Mouse (Mus musculus) cerebellum, adult (tissue): Measurements from ENCODE around the gene Lrrc36.

Experiments
- ATAC-seq: cut with Nextera tagmentation; 2 replicates; pipeline ENCODE4 v1.9.2; 2017; ENCODE audit warnings: mild to moderate bottlenecking, moderate library complexity, mixed read lengths; ENCODE audit not compliant: insufficient number of reproducible peaks, low FRiP score, low TSS enrichment

The Lrrc36 gene

DNA sequence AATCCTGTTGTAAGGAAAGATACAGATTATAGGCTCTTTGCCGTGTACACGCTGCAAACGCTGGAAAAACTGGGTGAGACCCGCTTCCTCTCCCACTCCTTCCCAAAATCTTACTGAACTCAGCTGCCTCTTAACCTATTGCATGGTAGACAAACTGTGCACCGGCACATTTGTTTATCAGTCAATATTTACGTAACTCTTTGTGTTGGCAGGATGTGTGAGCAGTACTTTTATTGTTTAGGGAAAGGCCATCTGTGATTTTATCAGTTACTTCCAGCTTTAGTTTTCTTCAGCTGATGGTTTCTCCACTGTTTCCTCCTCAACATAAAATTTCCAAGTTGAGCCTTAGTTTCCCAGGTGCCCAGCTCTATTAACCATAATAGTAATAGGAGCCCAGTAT lies 13.5 kb downstream of the Lrrc36 start:
- ATAC-seq, result no peak

DNA sequence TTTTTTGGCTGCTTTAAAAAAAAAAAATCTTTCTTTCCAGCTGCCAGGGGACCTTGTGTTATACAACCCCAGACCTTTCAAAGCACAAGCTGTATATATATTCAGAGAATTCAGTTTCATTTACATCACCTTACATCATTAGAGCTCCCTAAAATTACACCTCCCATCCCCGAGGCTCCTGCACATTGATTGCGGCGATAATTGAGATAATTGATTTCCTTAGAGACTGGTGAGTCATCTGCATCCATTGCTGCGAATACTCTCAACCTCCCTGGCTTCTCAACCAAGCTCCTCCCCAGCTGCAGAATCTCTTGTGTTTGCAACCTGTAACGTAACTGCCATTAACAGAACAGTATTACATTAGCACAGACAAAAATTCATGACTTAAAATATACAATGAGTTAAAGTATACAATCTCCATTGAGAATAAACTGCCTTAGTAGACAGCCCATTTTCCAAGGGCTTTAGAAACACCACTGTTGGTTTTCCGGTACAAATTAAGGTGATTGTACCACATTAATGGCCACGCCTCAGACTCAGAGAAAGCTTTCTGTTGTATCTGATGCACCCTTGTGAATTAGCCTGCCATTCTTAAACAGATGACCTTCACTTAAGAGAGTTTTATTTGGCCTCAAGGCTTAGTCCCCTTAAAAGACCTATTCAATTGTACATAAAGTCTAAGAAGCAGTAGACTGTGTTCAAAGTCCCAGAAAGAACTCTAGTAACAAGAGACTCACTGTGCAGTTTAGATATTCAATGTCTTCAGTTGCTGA lies 18.6 kb downstream of the Lrrc36 start:
- no peak for ATAC-seq

DNA sequence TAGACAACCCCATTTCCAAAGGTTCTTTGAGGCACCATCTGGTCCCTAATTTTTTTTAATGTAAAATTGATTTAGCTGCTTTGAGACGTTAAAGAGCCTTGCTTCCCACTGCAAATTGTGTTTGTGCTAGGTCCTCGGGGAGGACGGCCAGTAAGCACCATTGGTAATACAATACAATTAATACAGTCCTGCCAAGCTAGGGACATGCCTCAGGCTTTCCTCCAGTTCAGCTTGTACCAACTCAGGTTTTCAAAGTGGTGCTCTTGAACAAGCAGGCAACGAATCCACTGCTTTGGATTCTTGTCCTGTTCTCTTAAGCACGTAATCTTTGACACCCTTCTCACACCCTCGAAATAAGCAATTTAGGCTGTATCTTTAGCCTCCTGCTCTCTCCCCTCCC lies 19.6 kb downstream of the Lrrc36 start:
- no peak for ATAC-seq

DNA sequence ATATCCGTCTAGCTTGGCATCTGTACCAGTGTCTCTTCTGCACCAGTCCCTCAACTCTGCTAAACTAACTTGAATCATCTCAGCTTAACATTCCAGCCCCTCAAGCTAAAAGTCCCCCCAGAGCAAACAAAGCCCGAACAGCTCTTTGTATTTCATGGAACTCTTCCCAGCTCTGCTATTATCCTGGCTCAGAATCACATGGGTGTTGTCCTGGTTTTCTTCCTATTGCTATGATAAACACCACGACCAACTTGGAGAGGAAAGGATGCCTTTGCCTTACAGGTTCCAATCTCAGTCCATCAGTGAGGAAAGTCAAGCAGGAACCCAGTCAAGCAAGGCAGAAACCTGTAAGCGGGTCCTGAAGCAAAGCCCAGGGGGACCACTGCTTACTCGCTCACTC lies 20.1 kb downstream of the Lrrc36 start:
- ATAC-seq, result no peak

DNA sequence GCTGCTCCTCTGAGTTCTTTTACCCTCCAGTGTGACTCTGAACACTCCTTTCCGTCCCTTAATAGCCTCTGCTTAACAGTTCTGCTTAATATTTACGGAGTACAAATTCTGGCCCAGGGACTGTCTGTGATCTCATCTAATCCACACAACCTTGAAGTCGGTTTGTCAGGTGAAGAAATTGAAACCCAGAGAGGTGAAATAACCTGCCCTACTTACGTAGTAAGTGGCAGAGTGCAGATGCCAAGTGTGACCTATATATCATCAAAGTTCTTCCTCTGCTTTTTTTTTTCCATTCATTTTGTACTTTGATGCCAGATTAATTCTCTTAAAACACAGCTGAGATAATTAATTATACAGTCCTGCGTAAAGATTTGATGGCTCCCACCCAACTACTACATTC lies 20.8 kb downstream of the Lrrc36 start:
- ATAC-seq, result no peak

DNA sequence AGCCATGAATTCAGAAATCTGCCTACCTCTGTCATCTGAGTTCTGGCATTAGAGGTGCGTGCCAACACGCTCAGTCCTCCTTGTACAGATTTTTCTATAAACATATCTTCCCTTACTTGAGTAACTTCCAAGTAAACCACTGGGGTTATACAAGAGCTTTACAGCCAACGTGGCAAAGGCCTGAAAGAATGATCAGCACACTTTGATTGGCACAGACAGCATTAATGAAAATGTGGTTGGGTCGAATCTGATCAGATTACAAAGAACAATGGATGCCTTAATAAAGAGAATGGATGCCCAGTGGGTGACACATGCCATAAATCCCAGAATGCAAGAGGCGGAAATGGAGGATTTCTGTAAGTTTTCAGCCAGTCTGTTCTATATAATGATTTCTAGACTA lies 22.8 kb downstream of the Lrrc36 start:
- no peak for ATAC-seq

DNA sequence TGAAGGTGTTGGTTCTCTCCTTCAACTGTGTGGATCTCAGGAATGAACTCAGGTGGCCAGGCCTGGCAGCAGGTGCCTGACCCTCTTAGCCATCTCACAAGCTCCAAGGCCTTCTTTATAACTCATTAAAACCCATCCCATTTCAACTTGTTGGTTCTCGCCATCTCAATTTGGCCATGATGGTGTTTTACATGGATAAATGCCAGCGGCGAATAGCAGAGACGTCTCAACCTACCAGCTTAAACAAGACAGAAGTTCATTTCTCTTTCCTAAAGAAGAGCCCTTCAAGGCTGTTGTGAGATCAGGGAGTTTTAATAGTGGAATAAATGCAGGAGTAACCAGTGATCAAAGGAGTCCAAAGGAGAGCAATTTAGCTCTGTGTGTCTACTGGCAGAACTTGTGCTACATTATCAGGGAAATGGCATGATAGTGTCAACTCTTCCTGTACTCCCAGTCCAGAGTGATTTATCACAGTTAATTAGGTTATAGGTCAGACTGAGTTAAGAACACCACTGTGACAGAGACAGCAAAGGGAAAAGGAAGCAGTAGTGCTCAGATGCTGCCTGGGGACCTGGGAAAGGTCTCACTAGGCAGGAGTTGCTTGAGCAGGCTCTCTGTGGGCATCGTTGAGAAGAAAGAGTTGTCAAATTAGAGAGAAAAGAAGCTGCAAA lies 23.8 kb downstream of the Lrrc36 start:
- ATAC-seq, result no peak

DNA sequence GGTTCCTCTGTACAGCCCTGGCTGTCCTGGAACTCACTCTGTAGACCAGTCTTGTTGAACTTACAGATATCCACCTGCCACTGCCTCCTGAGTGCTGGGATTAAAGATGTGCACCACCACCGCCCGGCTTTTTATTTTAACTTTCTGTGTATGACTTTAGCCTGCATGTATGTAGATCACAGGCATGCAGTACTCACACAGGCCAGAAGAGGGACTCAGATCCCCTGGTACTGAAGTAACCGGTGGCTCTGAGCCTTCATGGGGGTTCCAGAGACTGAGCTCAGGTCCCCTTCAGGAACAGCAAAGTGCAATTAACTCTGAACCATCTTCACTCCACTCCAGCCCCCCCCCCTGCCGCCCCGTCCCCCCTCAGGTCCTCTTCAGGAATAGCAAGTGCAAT lies 25.5 kb downstream of the Lrrc36 start:
- no peak for ATAC-seq

DNA sequence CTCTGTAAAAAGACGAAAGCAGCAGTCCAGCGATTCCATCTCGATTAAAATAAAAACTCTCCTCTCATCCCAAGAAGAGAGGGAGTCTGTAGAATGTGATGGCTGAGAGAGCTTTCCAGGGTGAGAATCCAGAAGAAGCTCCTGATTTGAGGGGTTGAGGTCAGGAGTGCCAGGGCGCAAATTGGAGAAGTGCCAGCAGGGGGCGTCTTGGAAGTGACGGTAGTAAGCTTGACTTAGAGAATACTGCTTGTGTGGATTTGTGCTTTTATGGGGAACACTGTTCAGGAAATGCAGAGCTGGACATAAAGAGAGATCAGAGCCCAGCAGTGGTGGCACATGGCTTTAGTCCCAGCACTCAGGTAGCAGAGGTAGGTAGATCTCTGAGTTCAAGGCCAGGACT lies 28.1 kb downstream of the Lrrc36 start:
- ATAC-seq, result no peak

DNA sequence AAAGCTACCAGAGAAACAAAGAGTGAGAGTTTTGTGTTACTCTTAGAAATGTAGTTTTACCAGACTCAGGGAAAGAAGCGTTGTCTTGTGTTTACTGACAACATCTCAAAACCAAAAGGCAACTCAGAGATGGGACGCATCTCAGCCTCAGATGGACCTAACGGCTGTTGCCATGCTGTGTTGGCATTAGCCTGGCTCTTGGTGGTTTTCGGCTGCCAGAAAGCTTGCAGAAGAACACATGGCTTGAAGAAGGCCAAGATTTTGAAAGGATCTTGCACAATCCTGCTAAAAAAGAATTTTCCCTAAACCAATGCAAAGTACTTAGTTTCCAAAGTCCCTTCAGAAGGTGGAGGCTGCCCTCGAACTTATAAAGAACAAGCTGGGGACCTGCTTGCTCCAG lies 29.3 kb downstream of the Lrrc36 start:
- ATAC-seq, result no peak

DNA sequence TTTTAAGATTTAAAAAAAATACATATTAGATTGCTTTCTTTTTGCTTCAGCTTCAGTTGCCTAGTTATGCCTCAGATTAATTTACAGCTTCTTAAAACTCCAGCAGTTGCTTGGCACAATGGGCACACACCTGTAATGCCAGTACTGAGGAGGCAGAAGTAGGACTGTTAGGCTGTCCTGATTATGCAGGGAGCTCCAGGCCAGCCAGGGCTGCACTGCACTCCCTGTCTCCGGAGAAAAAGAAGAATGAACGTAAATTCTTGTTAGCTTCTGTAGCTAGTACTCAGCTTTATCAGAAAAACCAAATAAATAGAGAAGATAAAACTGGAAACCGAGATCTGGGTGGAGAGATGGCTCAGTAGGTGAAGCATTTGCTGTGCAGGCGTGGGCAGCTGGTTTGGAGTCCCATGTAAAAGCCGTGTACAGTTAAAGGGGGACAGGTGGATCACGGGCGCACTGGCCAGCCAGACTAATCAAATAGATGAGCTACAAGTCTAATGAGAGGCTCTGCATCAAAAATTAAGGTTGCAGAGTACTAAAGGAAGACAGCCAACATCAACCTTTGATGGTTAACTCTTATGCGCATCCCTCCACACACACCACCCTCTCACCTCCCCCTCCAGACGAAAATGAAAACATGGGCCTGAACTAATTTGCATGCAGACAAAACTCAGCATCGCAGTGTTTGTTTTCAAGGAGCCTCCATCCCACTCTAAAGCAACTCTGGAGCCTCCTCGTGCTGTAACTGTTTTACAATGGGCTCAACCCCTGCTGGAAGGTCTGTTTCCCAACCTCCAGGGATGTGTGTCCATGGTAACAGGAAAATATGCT lies 32.1 kb downstream of the Lrrc36 start:
- no peak; the same call in 1 of the 2 replicates for ATAC-seq

DNA sequence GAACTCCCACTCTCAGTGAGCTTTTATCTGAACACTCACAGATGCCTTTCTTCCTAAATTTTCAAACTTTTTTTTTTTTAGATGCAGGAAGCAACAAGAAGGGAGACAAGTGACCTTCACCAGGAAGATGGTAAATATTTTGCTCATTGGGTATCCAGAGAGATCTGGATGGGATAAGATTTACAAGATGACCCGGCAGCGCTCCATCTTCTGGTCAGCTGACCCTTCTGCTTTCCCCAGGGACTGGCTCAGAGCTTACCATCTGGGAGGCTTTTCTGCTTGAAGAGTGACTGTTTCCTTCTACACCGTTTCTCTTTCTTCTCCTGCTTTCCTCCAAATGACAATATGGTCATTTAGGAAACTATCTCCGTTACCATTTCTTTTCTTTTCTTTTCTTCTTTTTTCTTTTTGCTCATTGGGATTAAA lies 32.8 kb downstream of the Lrrc36 start:
- no peak for ATAC-seq

DNA sequence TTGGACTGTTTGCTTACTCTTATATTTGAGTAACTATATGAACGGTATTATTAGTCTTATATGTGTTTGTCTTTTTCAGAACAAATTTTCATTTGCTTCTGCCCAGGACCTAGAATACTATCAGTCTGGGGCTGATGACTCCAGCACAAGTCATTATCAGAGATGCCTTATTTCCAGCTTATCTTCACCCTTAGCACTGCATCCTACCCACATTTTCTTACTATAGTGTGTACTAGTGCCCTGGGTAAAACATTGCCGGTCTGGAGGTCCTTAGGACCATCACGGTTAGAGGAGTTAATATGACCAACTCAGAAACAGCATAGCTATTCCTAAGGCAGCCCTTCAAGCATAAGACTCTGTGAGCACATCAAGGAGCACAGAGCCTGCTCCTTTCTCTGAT lies 34.8 kb downstream of the Lrrc36 start:
- ATAC-seq, result no peak

DNA sequence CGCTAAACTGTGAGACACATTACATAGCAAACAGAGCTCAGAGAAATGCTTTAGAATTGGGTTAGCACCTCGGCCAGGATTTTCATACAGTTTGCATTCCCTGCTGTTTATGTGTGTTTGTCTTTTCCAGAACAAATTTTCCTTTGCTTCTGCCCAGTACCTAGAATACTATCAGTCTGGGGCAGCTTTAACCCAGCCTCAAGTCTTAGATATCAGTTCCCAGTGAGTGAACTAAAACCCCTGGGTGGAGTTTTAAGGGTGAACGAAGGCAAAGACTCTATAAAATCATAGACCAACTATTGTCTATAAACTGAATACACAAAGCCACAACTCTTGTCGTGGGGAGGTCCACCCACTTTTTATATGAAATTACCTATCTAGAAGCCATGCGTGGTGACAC lies 35.2 kb downstream of the Lrrc36 start:
- no peak for ATAC-seq

DNA sequence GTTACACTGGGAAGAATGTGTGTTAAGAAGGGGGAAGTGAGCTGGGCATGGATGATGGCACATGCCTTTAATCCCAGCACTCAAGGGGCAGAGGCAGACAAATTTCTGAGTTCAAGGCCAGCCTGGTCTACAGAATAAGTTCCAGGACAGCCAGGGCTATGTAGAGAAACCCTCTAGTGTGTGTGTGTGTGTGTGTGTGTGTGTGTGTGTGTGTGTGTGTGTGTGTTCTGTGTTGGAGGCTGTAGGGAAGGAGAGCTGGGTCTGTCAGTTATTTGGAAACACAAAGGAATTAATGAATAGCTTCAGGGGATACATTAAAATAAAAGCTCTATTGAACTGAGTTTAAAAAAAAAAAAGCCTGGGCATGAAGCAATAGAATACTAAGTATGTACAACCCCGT lies 37.6 kb downstream of the Lrrc36 start:
- ATAC-seq, result no peak

DNA sequence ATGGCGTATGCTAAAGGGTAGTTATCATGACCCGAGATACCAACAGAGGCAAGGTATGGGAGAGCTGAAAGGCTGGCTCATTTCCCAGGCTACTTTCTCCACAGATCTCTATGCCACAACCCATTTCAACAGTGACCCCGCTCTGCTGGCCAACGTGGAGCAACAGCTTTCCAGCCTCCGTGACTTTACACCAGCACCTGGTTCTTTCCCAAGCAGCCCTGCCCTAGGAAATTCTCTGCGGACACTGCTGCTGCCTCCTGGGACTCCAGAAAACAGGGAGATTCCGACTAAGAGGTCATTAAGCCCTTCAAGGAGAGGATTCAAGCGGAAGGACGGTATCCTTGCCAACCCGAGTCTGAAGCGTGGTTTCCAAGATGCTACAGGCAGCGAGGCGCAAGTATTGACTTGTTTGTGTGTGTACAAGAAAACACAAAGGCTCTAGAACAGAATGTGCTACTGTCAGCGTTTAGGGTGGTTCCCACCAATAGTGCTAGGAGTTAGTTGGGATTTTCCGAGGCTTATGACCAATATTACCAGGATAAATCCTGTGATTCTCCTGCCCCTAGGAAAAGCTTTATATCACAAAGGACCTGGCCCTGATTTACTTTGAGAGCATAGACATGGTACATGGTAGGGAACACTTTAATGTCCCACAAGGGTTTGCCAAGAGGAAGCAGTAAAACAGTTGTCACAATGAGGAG lies 38.7 kb downstream of the Lrrc36 start:
- ATAC-seq, result no peak

DNA sequence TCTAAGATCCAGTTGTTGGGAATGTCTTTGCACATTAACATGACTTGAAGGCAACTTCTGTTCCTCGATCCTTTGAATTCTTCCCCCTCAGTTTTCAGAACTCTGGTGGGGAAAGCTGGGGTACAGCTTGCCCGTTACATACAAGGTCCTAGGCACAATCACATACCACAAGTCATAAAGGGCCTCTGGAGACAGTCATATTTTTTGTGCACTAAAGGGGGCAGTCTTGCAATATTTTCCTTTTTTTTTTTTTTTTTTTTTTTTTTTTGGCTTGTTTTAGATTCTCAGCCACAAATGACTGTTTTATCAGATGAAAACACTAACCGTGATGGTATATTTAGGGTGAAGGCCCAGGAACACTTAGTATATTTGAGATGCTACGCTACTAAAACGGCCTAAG lies 39.9 kb downstream of the Lrrc36 start:
- ATAC-seq, result no peak

DNA sequence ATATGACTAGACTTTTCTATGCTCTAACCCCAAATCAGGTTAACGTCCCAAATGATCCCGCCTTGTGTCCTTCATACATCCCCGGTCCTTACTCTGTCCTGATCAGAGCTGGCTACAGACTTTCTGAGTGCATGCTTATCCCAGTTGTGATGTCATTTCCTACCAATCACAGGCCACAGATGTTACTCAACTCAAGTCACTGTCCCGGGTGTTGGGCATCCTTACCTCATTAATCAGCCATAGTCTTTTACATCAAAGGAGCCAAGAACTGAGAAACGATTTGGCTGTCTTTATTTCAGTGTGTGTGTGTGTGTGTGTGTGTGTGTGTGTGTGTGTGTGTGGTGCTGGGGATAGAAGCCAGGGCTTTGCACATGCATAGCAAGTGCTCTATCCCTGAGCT lies 40.7 kb downstream of the Lrrc36 start:
- no peak for ATAC-seq

DNA sequence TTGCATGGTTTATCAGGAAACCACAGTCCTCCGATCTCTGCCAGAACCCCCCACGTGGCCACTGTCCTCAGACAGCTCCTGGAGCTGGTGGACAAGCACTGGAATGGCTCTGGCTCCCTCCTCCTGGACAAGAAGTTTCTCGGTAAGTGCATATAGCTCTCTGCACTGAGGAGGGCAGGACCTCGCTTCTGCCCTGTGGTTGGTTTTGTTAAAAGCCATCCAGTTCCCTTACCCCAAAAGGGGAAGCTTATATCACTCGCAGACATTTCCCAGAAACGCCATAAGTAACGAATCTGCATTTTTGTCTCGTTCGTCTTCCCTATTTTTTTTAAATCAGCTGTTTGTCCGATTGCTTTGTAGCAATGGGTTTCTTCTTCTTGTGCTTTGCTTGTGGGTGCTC lies 41.8 kb downstream of the Lrrc36 start:
- no peak for ATAC-seq

DNA sequence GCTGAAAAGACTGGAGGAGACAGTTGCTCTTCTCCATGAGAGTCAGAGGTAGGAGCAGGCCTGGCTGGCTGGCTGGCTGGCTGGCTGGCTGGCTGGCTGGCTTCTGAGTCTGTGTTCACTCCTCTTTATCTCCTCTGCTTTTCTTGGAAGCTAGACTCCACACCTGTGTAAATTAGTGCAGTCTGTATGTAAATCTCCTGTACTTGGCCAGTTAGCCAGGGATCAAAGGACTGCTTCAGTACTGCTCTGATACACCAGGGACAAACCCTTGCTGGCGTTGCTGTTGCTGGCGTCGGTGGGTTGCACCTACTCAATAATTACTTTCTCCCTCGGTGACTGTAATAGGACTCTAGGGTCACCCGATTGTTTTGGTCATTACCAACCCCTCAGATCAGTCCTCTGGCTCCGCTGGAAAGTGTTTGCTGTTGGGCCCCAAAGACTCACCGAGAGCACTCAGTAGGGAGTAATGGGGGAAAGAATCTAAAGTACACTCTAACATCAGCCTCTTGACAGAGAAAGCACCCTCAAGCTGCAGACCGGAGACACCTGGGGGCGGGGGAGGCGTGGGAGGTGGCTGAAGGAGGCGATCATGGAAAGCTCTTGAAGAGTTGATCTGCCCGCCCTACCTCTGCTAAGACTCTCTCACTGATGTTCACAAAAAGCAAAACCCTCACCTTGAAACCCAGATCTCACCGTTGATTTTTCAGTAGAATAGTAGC lies 47.9 kb downstream of the Lrrc36 start:
- ATAC-seq, result no peak
